Mouse (Mus musculus) cerebellum, postnatal 4 days (tissue): ENCODE measurements around the gene Arhgap35.

Experiments used
- DNase-seq, 2 experiments: peaks; one replicate each; pipeline ENCODE4 v3.0.0; 2022; ENCODE audit warnings: low spot score in 2 of 2, mixed read lengths in 1 of 2

Gene Arhgap35

DNA sequence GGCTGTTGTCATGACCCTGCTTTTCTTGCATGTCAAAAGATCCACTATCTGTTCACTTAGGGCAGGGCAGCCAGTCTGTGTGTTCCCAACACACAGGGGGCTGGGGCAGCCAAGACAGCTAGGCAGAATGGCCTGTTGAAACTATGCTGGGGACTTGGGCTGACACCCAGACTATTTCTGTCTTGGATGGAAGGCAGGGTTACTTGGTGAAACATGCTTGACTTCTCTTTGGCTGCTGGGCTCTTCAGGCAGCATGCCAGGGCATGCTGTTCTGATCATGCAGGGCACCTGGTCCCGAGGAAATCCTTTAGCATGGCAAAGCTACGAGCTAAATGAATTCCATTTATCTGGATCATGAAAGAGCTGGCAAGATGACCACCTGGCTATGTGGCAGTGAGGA is 90.5 kb downstream of the Arhgap35 start:
- peak in 1 of 2 experiments; percentile 47 for DNase-seq

DNA sequence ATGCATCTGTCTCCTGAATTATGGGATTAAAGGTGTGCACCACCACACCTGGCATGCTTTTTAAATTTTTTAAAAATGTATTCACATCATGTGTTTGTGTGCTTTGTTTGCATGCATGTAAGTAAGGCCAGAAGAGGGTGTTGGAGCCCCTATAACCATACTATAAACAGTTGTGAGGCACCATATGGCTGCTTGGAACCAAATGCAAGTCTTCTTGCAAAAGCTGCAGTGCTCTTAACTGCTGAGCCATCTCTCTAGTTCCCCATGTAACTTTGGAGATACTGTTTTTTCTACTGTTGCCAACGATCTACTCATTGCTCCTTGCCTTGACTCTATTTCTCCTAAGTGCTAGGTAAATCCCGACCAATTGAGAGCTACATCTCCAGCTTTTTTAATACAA is 95.5 kb downstream of the Arhgap35 start:
- no peak for DNase-seq

DNA sequence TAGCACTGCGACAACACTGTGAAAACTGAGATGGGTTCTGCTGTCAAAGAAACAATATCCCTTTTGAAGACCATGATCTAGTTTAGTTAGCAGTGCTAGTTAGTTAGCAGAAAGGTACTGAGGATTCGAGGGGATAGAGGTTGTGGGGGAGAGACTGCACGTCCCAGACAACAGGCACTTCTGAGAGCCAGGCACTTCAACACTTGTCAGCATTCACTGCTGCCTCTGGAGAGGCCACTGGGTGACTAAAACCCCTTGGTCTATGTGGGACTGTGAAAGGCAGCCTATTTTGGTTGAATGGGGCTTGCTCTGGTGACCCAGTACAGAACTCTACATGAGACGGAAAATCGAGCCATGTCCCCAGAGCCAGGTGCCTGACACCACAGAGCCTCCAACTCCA is 97.6 kb downstream of the Arhgap35 start:
- no peak for DNase-seq

DNA sequence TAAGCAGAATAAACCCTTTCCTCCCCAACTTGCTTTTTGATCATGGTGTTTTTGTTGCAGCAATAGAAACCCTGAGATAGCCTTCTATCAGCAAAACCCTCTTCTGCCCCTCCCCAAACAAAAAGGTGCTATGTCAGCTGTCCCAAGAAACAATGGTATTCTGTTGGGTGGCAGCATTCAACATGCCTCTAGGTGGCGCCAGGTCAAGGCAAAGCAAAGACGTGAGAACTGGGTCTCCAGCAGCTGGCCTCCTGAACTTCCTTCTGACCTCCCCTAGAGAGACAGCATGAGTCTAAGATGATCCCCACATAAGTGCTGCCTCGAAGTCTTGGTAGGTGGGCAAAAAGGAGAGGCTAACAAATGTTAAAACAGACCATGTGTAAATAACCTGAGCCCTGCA is 107.5 kb downstream of the Arhgap35 start:
- no peak for DNase-seq

DNA sequence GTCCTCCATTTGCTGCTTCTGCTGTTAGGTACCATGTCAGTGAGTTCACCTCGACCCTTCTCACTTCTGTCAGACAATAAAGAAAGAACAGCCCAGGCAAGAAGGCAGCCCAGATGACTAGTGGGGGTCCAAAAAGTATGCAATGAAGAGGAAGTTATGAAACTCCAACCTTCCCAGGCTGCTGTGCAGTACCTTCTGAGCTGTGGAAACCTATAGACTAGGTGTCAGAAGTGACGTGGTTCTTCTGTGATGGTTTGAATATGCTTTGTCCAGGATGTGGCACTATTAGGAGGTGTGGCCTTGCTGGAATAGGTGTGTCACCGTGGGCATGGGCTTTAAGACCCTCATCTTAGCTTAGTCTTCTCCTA is 109.6 kb downstream of the Arhgap35 start:
- no peak for DNase-seq

DNA sequence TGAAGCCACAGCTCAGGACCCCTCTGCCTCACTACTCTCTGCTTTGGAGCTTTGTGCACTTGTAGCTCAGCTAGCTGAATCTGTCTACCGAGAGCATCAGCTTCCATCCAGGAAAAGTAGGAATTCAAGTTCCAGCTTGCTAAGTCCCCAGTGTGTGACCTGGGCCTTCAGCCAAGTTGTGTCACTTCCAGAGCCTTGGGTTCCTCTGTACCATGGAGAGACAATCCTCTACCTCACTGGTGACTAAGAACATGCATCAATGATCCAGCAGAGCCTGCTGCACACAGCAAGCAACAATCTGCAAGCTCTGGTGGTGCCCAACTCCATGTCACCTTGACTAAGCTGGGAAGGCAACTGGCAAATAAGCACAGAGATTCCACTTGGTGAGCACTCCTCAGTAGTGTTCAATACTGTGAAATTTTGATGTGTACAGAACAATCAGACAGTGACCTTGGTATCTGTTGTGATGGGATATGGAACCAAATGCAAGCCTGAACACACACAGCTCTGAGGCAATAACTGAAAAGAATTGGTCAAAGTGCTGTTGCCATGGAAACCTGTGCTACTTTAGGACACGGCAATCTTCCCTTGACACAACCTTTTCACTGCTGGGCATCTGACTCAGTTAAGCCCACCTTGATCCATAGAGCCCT is 110.1 kb downstream of the Arhgap35 start:
- no peak for DNase-seq

DNA sequence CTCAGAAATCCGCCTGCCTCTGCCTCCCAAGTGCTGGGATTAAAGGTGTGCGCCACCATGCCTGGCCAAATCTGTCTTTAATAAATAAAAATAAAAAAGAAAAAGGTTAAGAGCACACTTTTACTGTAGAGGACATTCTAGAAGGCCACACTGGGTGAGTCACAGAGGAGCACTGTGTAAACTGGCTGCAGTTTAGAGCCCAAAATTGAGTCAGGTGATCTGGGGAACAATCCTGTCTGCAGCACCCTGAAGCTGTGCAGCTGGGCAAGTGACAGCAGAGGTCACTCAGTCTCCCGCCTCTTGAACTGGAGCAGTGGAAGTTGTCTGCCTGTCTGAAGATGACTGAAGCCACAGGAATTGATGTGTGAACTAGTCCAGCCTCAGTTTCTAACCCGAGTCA is 113.2 kb downstream of the Arhgap35 start:
- no peak for DNase-seq

DNA sequence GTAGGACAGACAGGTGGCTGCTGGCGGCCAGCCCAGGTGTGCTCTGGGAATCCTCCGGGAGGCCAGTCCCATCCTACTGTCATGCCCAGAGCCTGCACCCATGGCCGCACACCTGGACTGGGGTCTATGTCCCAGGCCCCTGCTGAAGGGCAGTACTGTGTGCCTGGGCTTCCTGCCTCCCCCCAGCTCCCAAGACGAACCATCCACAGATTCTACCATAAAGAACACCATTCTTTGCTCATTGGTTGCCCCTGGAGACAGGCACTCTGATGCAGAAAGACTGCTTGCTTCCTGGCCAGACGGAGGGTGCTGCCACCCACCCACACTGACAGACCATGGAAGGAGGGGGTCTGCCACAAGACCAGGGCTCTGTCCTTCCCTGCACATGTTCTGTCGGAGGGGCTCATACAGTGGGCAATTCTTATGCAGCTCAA is 115.1 kb downstream of the Arhgap35 start:
- DNase-seq: no peak

DNA sequence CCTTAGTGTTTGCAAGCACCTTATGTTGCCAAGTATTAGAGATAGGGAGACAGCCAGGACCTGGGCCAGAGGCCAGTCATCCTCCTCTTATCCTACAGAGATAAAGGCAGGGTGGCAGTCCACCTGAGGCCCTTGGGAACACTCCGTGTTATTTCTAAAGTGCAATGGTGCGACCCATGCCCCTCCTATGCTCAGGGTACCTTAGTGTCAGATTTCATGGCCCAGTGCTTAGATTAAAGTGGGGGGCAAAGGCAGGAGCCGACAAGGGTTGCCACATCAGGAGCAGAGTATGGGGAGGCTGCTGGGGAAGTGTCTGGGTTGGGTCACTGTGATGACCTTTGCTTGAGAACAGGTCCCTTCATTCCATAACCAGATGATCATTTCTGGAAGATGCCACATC is 118.5 kb downstream of the Arhgap35 start:
- DNase-seq: no peak

DNA sequence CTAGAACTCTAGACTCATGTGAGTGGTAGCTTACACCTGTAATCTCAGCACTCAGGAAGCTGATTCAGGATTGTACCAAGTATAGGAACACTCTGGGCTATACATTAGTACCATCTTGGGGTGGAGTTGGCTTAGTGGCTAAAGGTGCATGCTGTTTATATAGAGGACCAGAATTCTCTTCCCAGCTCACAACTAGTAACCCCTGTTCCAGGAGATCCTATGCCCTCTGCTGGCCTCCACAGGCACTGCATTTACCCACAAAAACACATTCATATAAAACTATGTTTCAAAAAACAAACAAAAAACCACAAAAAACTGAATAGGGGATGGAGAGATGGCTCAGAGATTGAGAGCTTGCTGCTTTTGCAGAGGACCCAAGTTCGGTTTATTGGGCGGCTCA is 121.4 kb downstream of the Arhgap35 start:
- DNase-seq: peak in 1 of 2 experiments; percentile 49

DNA sequence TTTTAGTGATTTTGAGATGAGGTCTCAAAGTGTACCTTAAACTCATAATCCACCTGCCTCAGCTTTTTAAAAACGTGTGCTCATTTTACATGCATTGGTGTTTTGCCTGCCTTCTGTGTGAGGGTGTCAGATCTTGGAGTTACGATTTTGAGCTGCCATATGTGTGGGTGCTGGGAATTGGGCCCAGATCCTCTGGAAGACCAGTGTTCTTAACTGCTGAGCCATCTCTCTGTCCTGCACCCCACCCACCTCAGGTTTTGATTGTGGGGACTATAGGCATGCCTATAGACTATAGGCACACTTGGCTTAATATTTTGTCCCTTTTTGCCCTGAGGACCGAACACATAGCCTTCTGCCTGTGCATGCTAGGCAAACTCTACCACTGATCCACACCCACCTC is 122.6 kb downstream of the Arhgap35 start:
- no peak for DNase-seq

DNA sequence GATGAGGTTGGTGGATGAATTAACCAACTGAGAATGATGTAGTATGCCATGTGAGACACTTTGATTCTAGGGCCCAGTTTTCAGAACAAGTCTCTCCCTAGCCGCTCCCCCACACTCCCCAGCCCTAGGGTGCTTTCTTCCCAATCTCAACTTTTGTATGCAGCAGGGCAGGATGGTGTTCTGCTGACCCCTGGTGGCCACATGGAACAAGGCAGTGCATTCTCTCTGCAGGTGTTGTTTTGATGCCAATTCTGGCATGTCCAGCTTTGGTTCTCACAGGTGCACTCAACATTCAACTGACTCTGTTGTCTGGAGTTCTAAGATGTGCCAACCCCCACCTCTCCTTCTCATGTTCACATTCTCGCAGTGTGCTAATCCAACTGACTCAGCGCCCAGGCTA is 123.0 kb downstream of the Arhgap35 start:
- DNase-seq: peak; percentile 40 to 66

DNA sequence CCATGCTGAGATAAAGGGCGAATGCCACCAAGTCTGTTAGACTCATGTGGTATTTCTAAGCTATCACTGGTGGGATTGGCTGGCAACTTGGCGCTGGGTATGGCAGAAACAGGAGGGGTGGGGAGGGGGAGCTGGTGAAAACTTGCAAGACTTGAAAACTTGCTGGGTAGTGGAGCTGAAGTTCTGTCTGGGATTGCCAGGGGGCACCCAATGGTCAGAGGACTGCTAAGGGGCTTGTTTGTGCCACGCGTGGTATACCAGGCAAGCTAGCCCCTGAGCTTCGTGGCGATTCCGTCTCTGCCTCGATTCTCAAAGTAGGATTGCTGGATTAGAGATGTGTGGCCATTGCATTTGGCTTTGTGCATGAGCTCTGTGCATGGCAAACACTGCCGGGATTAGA is 124.8 kb downstream of the Arhgap35 start:
- DNase-seq: no peak

DNA sequence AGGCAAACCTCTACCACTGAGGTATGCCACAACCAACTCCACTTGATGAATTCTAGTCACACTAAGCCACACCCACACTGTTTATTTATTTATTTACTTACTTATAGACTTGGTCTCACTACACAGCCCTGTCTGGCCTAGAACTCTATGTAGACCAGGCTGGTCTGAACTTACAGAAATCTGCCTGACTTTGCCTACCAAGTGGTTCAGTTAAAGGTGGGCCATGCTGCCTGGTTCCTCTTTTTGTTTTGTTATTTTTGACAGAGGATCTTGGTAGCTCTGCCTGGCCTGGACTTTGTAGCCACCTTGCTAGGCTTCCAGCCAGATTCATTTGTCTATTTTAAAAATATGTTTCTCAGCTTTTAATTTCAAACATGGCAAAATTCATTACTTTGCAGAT is 126.0 kb downstream of the Arhgap35 start:
- DNase-seq: no peak

DNA sequence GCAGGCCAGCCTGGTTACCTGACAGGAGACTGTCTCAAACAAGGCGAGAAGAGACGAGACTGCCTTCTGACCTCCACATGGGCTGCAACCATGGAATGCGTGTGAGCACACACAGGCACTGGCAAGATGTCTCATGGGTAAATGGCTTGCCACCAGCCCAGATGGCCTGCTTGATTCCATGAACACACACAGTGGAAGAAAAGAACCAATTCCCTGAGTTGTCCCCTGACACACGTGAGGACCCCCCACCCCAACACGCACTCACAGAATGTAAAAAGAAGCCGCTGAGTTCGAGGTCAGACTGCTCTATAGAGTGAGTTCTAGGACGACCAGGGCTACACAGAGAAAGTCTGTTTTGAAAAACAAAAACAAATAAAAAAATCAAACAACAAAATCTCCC is 137.2 kb downstream of the Arhgap35 start, which contains the start of gene Npas1:
Gene Npas1, minus strand, starts transcription at position 101 of the 400 bp plus-strand sequence.
- DNase-seq: no peak

DNA sequence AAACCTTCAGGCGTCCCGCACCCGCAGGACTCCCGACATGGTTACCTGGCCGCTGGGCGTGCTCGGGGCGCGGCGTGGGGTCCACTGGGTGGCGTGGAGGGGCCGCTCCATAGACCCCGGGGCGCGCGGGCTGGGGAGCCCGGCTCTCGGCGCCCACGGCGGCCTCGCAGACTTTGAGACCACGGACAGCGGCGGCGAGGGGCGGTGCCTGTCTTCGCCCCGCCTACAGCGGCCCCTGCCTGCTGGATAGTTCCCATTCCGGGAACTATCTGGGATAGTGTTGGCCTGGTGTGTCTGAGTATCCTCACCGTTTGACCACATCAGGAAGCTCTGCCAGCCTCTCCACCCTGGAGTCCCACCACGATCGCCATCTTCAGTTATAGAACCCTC is 138.2 kb downstream of the Arhgap35 start:
- DNase-seq: no peak

DNA sequence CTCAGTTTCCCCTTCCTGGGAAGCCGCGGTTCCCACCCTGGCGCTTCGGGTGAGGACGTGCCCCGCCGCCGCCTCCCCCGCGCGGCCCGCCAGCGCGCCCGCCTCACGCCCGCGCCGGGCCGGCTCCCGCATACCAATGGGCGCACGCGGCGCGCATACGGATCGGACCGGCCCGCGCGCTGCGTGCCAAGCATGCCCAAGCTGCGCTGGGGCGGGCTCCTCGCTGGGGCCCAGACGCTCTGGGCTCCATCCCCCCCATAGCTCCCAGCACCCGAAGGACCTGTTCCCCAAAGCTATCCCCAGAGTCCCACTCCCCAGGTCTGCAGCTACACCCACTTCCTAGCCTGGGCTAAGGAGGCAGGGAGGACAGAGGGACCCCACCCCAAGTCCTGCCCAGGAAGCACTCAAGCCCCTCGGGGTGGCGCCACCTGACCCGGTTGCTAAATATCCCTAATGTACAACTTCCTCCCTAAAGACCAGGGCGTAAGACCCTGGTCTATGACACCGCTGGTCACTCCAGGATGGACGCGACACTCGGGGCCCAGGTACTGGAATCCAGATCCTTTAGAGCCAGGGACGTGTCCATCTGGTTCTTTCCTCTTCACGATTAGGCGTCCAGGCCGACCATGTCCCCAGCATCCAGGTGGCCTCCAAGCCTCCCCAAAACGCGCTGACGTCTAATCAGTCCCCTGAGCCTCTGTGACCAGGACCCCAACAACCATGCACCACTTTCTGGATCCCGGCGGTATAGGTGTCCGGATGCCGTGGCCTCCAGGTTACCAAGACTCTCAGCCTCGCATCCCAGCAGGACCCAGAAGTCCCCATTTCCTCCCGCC is 138.8 kb downstream of the Arhgap35 start:
- DNase-seq: no peak

DNA sequence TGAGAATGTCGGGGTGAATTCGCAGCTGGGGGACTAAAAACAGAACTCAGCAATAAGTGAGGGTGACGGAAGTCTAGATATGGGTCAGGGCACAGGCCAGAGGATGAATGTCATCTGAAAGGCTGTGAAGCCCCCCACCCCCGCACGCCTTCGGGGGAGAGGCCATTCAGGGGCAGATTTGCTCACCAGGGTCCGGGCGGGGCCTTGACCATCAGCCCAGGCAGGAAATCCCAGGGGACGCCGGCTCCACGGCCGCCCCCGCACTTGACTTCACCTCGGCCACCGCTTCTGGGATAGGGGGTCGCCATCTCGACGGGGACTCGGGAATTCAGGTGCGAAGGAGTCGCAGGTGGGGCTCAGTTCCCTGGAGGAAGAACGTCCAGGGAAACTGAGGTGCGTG is 139.5 kb downstream of the Arhgap35 start:
- no peak for DNase-seq

DNA sequence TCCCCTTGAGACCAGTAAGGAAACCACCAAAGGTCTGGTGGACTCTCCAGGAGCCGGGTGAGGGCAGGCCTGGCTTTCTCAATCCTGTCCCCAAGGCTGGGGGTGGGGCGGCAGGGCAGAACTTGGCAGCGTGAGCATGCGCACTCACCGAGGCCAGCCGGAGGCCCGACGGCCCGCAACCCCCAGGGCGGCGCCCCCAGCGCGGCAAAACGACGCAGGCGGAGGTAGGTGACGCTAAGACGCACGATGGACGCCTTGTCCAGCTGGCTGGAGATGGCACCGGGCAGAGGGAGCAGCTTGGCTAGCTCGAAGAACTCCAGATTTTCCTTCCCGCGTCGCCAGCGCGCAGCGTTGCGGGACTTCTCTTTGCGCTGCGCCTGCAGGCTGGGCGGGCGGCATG is 140.3 kb downstream of the Arhgap35 start:
- DNase-seq: no peak

DNA sequence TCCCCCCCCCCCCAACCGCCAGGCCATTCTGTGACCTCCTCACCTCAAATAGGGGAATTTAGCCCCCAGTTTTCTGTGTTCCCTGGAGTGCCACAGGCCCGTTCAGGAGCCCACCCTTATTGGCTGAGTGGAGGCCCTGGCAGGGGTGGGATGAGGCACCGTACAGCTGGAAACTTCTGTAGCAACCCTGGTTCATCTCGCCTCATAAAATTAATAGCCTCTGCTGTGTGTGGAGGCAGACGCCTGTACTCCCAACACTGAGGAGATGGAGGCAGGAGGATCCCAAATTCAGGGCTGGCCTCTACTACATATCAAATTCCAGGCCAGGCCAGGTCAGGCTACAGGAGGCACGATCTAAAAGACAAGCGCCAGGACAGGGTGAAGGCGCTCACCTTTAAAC is 140.9 kb downstream of the Arhgap35 start:
- no peak for DNase-seq

DNA sequence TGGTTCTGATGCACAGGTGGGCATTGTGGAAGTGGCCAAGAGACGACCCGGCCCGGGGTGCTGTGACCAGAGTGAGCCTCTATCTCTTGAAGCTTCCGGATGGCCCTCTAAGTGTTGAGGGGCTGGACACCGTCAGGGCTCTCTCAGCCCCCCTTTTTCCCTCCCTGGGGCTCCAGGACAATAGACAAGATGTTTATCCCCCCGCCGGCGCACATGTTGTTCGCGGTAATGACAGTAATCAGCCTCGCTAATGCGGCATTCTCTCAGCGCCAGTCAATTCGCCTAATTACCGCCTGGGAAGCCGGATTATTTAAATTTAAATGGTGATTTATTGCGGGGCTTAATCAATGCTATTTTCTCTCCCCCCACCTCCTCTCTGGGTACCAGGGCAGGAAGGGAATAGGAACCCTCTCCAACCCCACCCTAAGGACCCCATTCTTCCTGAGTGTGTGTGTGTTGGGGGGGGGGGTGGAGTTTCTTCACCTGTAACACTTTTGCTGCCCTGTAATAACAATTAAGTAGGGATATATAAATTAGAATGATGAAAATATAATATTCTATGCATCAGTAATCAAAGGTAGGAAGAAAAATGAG is 142.6 kb downstream of the Arhgap35 start:
- no peak for DNase-seq

DNA sequence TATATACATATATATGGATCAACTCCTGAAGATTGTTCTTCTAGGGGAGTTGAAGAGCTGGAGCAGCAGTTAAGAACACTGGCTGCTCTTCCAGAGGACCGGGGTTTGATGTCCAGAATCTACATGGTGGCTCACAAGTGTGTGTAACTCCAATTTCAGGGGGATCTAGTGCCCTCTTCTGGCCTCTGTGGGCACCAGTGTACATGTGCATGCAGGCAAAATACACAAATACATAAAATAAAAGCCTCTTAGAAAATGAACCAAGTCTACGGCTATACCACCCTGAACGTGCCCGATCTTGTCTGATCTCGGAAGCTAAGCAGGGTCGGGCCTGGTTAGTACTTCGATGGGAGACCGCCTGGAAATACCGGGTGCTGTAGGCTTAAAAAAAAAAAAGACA is 143.2 kb downstream of the Arhgap35 start:
- no peak for DNase-seq

DNA sequence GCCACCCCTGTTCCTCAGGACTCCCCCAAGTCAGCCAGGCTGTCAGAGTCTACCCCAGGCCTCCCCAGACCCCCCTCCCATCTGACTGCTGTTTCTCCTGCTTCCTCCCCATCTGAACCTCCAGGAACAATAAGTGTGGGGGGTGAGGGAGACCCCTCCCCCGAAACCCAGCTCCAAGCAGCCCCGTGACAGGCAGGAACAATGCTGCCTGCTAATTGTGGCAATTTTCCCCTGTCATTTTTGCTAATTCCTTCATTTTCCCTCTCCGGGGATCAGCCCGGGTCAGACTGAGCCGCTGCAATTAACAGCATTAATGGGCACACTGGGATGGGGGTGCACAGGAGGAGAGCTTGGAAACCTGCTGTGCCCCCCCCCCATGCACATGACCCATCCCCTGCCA is 146.7 kb downstream of the Arhgap35 start:
- no peak for DNase-seq
